ENCODE assay signal across 14 mouse cellular contexts in the genomic region with DNA sequence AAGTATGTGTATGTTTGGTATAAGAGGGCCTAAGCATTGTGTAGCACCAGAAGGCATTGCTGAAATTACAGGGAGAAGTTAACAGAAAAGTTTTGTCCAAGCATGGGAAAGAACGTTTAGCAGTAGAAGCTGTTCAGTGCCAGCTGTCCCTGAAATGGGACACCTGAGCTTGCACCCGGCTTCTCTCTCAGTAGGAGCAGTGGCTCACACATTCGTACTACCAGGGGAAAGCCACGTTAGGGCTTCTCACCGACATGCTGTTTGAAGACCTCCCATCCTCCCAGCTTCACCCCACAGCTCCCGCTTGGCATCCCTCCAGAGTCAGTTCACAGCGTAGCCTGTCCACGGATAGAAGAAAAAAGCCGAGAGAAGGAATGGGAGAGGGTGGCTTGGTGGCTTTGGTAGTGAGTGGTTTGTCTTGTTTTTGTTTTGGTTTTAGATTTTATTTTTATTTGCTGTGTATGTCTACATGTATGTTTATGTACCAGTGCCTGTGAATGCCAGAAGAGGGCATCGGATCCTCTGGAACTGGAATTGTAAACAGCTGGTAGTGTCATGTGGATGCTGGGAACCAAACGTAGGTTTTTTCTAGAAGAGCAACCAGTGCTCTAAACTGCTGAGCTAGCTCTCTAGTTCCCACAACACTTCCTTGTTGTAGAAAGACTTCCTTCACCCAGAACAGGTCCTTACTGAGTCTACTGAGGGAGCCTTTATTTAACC. TPM values are rescaled to one million over a fixed set of nuclear protein-coding genes. Genes with fewer than 3 reads are reported as not detected.
A peak's percentile ranks its signal among the peaks of the same experiment; 100 is the strongest.
DNase-seq lines count a peak whose midpoint lies in the region; ATAC-seq and TF ChIP-seq lines count a peak whose summit lies in the region.
"Had no signal": no experiment of that assay in that cellular context is flagged by ENCODE, and none has a peak within 500 bp of the region (broad histone marks: within the 10 kb centered on the region; RNA-seq: fewer than 3 reads in every experiment).

No protein-coding gene starts in this region.

- H3K36me3 ChIP-seq in heart, embryonic 12.5 days, result peaks cover 17% of the 10 kb centered on the region; the same call in 1 of the 2 replicates
- H3K36me3 ChIP-seq in kidney, adult 2 months (ENCODE audit: control insufficient read depth, insufficient read depth, low read length), result no peaks in the 10 kb centered on the region
- peaks cover 4% of the 10 kb centered on the region for H3K36me3 ChIP-seq in spleen, adult 2 months (ENCODE audit: control insufficient read depth, insufficient read depth, low read length)
- H3K36me3 ChIP-seq: forebrain, embryonic 15.5 days had no signal

- ATAC-seq in heart, embryonic 12.5 days (ENCODE audit: insufficient number of reproducible peaks, low FRiP score), result no peak
- ATAC-seq: forebrain, embryonic 15.5 days had no signal

- no peak overlapping the region for H3K27ac ChIP-seq in heart, embryonic 12.5 days (ENCODE audit: poor library complexity, severe bottlenecking)
- no peak overlapping the region; the same call in 1 of the 2 replicates for H3K27ac ChIP-seq in kidney, adult 2 months (ENCODE audit: insufficient read depth, low read depth, low read length)
- H3K27ac ChIP-seq in spleen, adult 2 months (ENCODE audit: insufficient read depth, low read length), result peak overlapping the region; percentile 57
- H3K27ac ChIP-seq: forebrain, embryonic 15.5 days; hindbrain, embryonic 10.5 days; liver, embryonic 15.5 days had no signal

- no peak for TF ChIP-seq CTCF in kidney, adult 2 months (conservative IDR thresholded peaks at IDR 0.05; ENCODE audit: insufficient read depth, insufficient read length, low read depth, low read length)
- no peak for TF ChIP-seq CTCF in spleen, adult 2 months (IDR thresholded peaks at IDR 0.05; ENCODE audit: extremely low read depth, insufficient read depth, insufficient read length, insufficient replicate concordance)

- TF ChIP-seq POLR2A in kidney, adult 2 months (IDR thresholded peaks at IDR 0.05; ENCODE audit: low read depth, low read length), result no peak
- no peak for TF ChIP-seq POLR2A in spleen, adult 2 months (IDR thresholded peaks at IDR 0.05; ENCODE audit: low read depth, low read length)

- peak; percentile 95 for DNase-seq in heart, adult 11 months
- DNase-seq in kidney, postnatal 25 days, result peak; percentile 62 to 65
- DNase-seq in kidney, adult 2 months, result no peak
- DNase-seq in spleen, adult 2 months (ENCODE audit: low read depth in 1 of 2, low spot score in 2 of 2), result no peak
- DNase-seq in spleen, postnatal 4 days (ENCODE audit: low spot score in 2 of 2), result no peak
- DNase-seq in urinary bladder, postnatal 36 days (ENCODE audit: low spot score in 2 of 2), result no peak
- DNase-seq: adrenal gland, postnatal 14 days; gastrocnemius, postnatal 25 days; thymus, postnatal 14 days had no signal

- peaks cover 30% of the 10 kb centered on the region for H3K4me1 ChIP-seq in heart, embryonic 12.5 days (replicated peaks)
- H3K4me1 ChIP-seq in kidney, adult 2 months (ENCODE audit: control insufficient read depth, insufficient read depth, low read length), result peaks cover 35% of the 10 kb centered on the region
- H3K4me1 ChIP-seq in spleen, adult 2 months (ENCODE audit: control insufficient read depth, insufficient read depth, insufficient read length), result peaks cover 25% of the 10 kb centered on the region
- H3K4me1 ChIP-seq: forebrain, embryonic 15.5 days had no signal

- H3K4me2 ChIP-seq in heart, embryonic 12.5 days, result no peak overlapping the region
- H3K4me2 ChIP-seq: forebrain, embryonic 15.5 days; liver, embryonic 15.5 days had no signal

- H3K9ac ChIP-seq in heart, embryonic 12.5 days, result no peak overlapping the region
- H3K9ac ChIP-seq: forebrain, embryonic 15.5 days; liver, embryonic 15.5 days had no signal

- WGBS in heart, embryonic 12.5 days, result 73% methylated on average over 11 of the region's 11 CpGs
- 37% methylated on average over 11 of the region's 11 CpGs for WGBS in kidney, adult 2 months
- WGBS in spleen, adult 2 months, result 79% methylated on average over 11 of the region's 11 CpGs

- H3K4me3 ChIP-seq in heart, embryonic 12.5 days, result no peak overlapping the region
- no peak overlapping the region for H3K4me3 ChIP-seq in kidney, adult 2 months (ENCODE audit: insufficient read depth, low read depth, low read length)
- no peak overlapping the region for H3K4me3 ChIP-seq in spleen, adult 2 months (ENCODE audit: extremely low read depth, insufficient read depth, insufficient read length)
- H3K4me3 ChIP-seq: forebrain, embryonic 15.5 days; hindbrain, embryonic 10.5 days; liver, embryonic 15.5 days had no signal

- H3K27me3 ChIP-seq in heart, embryonic 12.5 days (replicated peaks), result no peaks in the 10 kb centered on the region
- H3K27me3 ChIP-seq in kidney, adult 2 months (replicated peaks; ENCODE audit: control insufficient read depth, insufficient read depth, low read length), result no peaks in the 10 kb centered on the region
- no peaks in the 10 kb centered on the region for H3K27me3 ChIP-seq in spleen, adult 2 months (ENCODE audit: control insufficient read depth, insufficient read depth, low read length)
- H3K27me3 ChIP-seq: CH12.LX; forebrain, embryonic 15.5 days; liver, embryonic 15.5 days had no signal

- H3K9me3 ChIP-seq in heart, embryonic 12.5 days (replicated peaks), result no peaks in the 10 kb centered on the region
- H3K9me3 ChIP-seq: forebrain, embryonic 15.5 days; hindbrain, embryonic 10.5 days; liver, embryonic 15.5 days had no signal

RNA-seq across cellular contexts. Expression of a gene that starts 15.6 kb away (rescaled TPM):
- 15.6 TPM in 2 replicates for polyA plus RNA-seq in heart, embryonic 12.5 days (2016; fragmentation: Nextera tagmentation; extraction: Ambion mirVana)
- polyA plus RNA-seq in kidney, adult 2 months (2012; rRNA removed), result 91.4 and 115 TPM in 2 replicates
- polyA plus RNA-seq in spleen, adult 2 months (2012; rRNA removed), result 46.7 and 53.9 TPM in 2 replicates

RNA-seq across cellular contexts. Expression of a gene that starts 15.9 kb away (rescaled TPM):
- polyA plus RNA-seq in heart, embryonic 12.5 days (2016; fragmentation: Nextera tagmentation; extraction: Ambion mirVana), result 3.4 and 3.8 TPM in 2 replicates
- polyA plus RNA-seq in kidney, adult 2 months (2012; rRNA removed), result 15.8 and 16.3 TPM in 2 replicates
- 9.9 and 11.4 TPM in 2 replicates for polyA plus RNA-seq in spleen, adult 2 months (2012; rRNA removed)

RNA-seq across cellular contexts. Expression of a gene that starts 34.1 kb away (rescaled TPM):
- polyA plus RNA-seq in heart, embryonic 12.5 days (2016; fragmentation: Nextera tagmentation; extraction: Ambion mirVana), result not detected in 2 replicates
- polyA plus RNA-seq in kidney, adult 2 months (2012; rRNA removed), result 0.07 and 0.20 TPM in 2 replicates
- 3.3 and 3.7 TPM in 2 replicates for polyA plus RNA-seq in spleen, adult 2 months (2012; rRNA removed)
- polyA plus RNA-seq: forebrain, embryonic 15.5 days had no signal

RNA-seq across cellular contexts. Expression of a gene that starts 42.0 kb away (rescaled TPM):
- polyA plus RNA-seq in heart, embryonic 12.5 days (2016; fragmentation: Nextera tagmentation; extraction: Ambion mirVana), result 43.1 and 46.5 TPM in 2 replicates
- 21.0 and 21.1 TPM in 2 replicates for polyA plus RNA-seq in kidney, adult 2 months (2012; rRNA removed)
- polyA plus RNA-seq in spleen, adult 2 months (2012; rRNA removed), result 27.9 and 31.9 TPM in 2 replicates

RNA-seq across cellular contexts. Expression of a gene that starts 42.0 kb away (rescaled TPM):
- 4.7 and 5.5 TPM in 2 replicates for polyA plus RNA-seq in heart, embryonic 12.5 days (2016; fragmentation: Nextera tagmentation; extraction: Ambion mirVana)
- 9.6 and 12.1 TPM in 2 replicates for polyA plus RNA-seq in kidney, adult 2 months (2012; rRNA removed)
- 4.3 and 4.4 TPM in 2 replicates for polyA plus RNA-seq in spleen, adult 2 months (2012; rRNA removed)

Comparison
In these comparisons a context has a peak if more than half of its experiments do, and no peak if none do; other contexts are left out.
1. DNase-seq: peak in heart, adult 11 months (single experiment) and kidney, postnatal 25 days (2 of 2); none in kidney, adult 2 months (single experiment), spleen, adult 2 months (0 of 2), spleen, postnatal 4 days (0 of 2) and urinary bladder, postnatal 36 days (0 of 2).